Mouse (Mus musculus) CH12.LX (cell line): ENCODE data around the gene Lamp1. TPM values are rescaled to one million over a fixed set of nuclear protein-coding genes. Genes with fewer than 3 reads are reported as not detected.

Experiments used
- DNase-seq: peaks from one replicate; pipeline ENCODE4 v3.0.0-alpha.2; 2013; ENCODE audit errors: extremely low read depth
- H3K27ac ChIP-seq: 2 replicates; pipeline ENCODE4 v1.5.1; 2012; ENCODE audit warnings: low read depth, mild to moderate bottlenecking, control low read depth, moderate library complexity; ENCODE audit not compliant: insufficient read depth
- H3K27me3 ChIP-seq: replicated peaks from 2 replicates; pipeline ENCODE3; 2012; ENCODE audit warnings: inconsistent platforms
- H3K36me3 ChIP-seq, 2 experiments: replicated peaks in 1 of 2; 2 replicates each; pipeline versions ENCODE3 to v1.6.1; 2012; ENCODE audit warnings: inconsistent platforms in 1 of 2, low read length in 1 of 2, mild to moderate bottlenecking in 1 of 2, mixed read lengths in 1 of 2, moderate library complexity in 1 of 2; ENCODE audit not compliant: control insufficient read depth in 1 of 2, insufficient read depth in 1 of 2
- H3K4me1 ChIP-seq, 2 experiments: 2 replicates each; pipeline ENCODE4 v1.6.1; 2012; ENCODE audit warnings: inconsistent platforms in 1 of 2, moderate library complexity in 1 of 2; ENCODE audit not compliant: insufficient read depth in 2 of 2, control insufficient read depth in 1 of 2
- H3K4me2 ChIP-seq: 2 replicates; pipeline ENCODE4 v1.6.1; 2012; ENCODE audit warnings: low read depth, mild to moderate bottlenecking, control low read depth; ENCODE audit not compliant: poor library complexity, insufficient read depth, severe bottlenecking
- H3K4me3 ChIP-seq, 3 experiments: fragments of 150-350 bp in 1 of 3; sonication (generic) in 1 of 3; replicated peaks in 1 of 3; 2 replicates each; pipeline versions ENCODE3 to v1.5.1; 2011 to 2012; ENCODE audit warnings: low read depth in 2 of 3, low read length in 2 of 3, mild to moderate bottlenecking in 2 of 3, moderate library complexity in 2 of 3, control low read depth in 1 of 3, improper control_type of control experiment in 1 of 3, inconsistent platforms in 1 of 3, mixed read lengths in 1 of 3; ENCODE audit not compliant: poor library complexity in 1 of 3
- H3K79me2 ChIP-seq: replicated peaks from 2 replicates; pipeline ENCODE4 v1.6.1; 2012; ENCODE audit warnings: mild to moderate bottlenecking, moderate library complexity; ENCODE audit not compliant: control insufficient read depth, poor library complexity, insufficient read depth, severe bottlenecking; ENCODE audit errors: extremely low read depth
- H3K9ac ChIP-seq: 2 replicates; pipeline ENCODE4 v1.6.1; 2012; ENCODE audit warnings: low read depth, mild to moderate bottlenecking, control low read depth, moderate library complexity; ENCODE audit not compliant: insufficient read depth
- H3K9me3 ChIP-seq: replicated peaks from 2 replicates; pipeline ENCODE3; 2012; ENCODE audit warnings: low read length, inconsistent platforms, mixed read lengths
- CHD1 ChIP-seq: IDR thresholded peaks from 2 replicates; pipeline ENCODE4 v1.6.1; 2012; ENCODE audit warnings: low read depth, low read length, improper control_type of control experiment, inconsistent platforms
- CHD2 ChIP-seq: IDR thresholded peaks from 2 replicates; pipeline ENCODE4 v1.6.1; 2011; ENCODE audit warnings: low read length, improper control_type of control experiment
- ELF1 ChIP-seq: IDR thresholded peaks from 2 replicates; pipeline ENCODE4 v1.6.1; 2014; ENCODE audit warnings: low read depth, mild to moderate bottlenecking, inconsistent platforms, low read length, improper control_type of control experiment
- HCFC1 ChIP-seq: IDR thresholded peaks from 2 replicates; pipeline ENCODE4 v1.6.1; 2012; ENCODE audit warnings: low read depth, mild to moderate bottlenecking, inconsistent platforms, low read length, improper control_type of control experiment
- JUND ChIP-seq: conservative IDR thresholded peaks from 2 replicates; pipeline ENCODE4 v1.6.1; 2011; ENCODE audit warnings: low read depth, low read length, improper control_type of control experiment
- MAX ChIP-seq: IDR thresholded peaks from 2 replicates; pipeline ENCODE4 v1.6.1; 2011; ENCODE audit warnings: low read length, improper control_type of control experiment
- MAZ ChIP-seq: IDR thresholded peaks from 2 replicates; pipeline ENCODE4 v1.6.1; 2012; ENCODE audit warnings: low read depth, mild to moderate bottlenecking, inconsistent platforms, low read length, improper control_type of control experiment, moderate library complexity
- MEF2A ChIP-seq: IDR thresholded peaks from 2 replicates; pipeline ENCODE4 v1.6.1; 2014; ENCODE audit warnings: low read depth, mild to moderate bottlenecking, inconsistent platforms, low read length, improper control_type of control experiment, borderline replicate concordance
- MXI1 ChIP-seq: IDR thresholded peaks from 2 replicates; pipeline ENCODE4 v1.6.1; 2011; ENCODE audit warnings: mild to moderate bottlenecking, low read depth, low read length, improper control_type of control experiment
- NELFE ChIP-seq: IDR thresholded peaks from 2 replicates; pipeline ENCODE4 v1.6.1; 2011; ENCODE audit warnings: low read depth, low read length, improper control_type of control experiment
- PAX5 ChIP-seq: IDR thresholded peaks from 2 replicates; pipeline ENCODE4 v1.6.1; 2012; ENCODE audit warnings: low read length, inconsistent platforms, mixed read lengths
- POLR2A ChIP-seq: IDR thresholded peaks from 2 replicates; pipeline ENCODE4 v1.6.1; 2011; ENCODE audit warnings: low read depth, mild to moderate bottlenecking, improper control_type of control experiment, low read length
- RCOR1 ChIP-seq: conservative IDR thresholded peaks from 2 replicates; pipeline ENCODE4 v1.6.1; 2012; ENCODE audit warnings: low read depth, mild to moderate bottlenecking, inconsistent platforms, low read length, improper control_type of control experiment
- TBP ChIP-seq: conservative IDR thresholded peaks from 2 replicates; pipeline ENCODE4 v1.6.1; 2011; ENCODE audit warnings: low read depth, low read length, improper control_type of control experiment
- TCF12 ChIP-seq: IDR thresholded peaks from 2 replicates; pipeline ENCODE4 v1.6.1; 2014; ENCODE audit warnings: low read depth, mild to moderate bottlenecking, inconsistent platforms, low read length, improper control_type of control experiment
- USF1 ChIP-seq: IDR thresholded peaks from 2 replicates; pipeline ENCODE4 v1.6.1; 2014; ENCODE audit warnings: low read depth, mild to moderate bottlenecking, inconsistent platforms, low read length, improper control_type of control experiment
- USF2 ChIP-seq: conservative IDR thresholded peaks from 2 replicates; pipeline ENCODE4 v1.6.1; 2011; ENCODE audit warnings: low read depth, low read length, improper control_type of control experiment
- ZKSCAN1 ChIP-seq: IDR thresholded peaks from 2 replicates; pipeline ENCODE4 v1.6.1; 2012; ENCODE audit warnings: low read depth, inconsistent platforms, low read length, improper control_type of control experiment, borderline replicate concordance
- ZNF384 ChIP-seq: IDR thresholded peaks from 2 replicates; pipeline ENCODE4 v1.6.1; 2012; ENCODE audit warnings: low read depth, low read length, improper control_type of control experiment, inconsistent platforms
- dilution Hi-C: fragments of 300-500 bp; cut with MboI; formaldehyde crosslinking; loops from 2 replicates; pipeline ENCODE4 v1.14.3; 2020; ENCODE audit warnings: low sequenced_read_pairs; ENCODE audit not compliant: extremely low pct_unique_long_range_greater_than_20kb, extremely low pct_ligation_motif_present
- in situ Hi-C: fragments of 300-500 bp; cut with MboI; formaldehyde crosslinking; loops from 3 replicates; pipeline ENCODE4 v1.14.3; 2019; ENCODE audit warnings: low sequenced_read_pairs, low pct_ligation_motif_present, low pct_unique_long_range_greater_than_20kb, mixed read lengths
- polyA plus RNA-seq: library from polyadenylated mRNA; unstranded; fragments of >175 nt; gene quantifications from 2 replicates; pipeline ENCODE4 v1.2.1, GENCODE M21; 2012; ENCODE audit warnings: low read depth; ENCODE audit not compliant: insufficient read length
- total RNA-seq, 2 experiments: library from RNA; depleted of rRNA; stranded (reverse); fragments of 300-350 nt in 1 of 2; fragments of >200 nt in 1 of 2; gene quantifications; 2 replicates each; pipeline ENCODE4 v1.2.3; 2012 to 2014

The Lamp1 gene
- total and polyA plus RNA-seq, 3 experiments: 56.7 to 69.4 (median 64.3) TPM

DNA sequence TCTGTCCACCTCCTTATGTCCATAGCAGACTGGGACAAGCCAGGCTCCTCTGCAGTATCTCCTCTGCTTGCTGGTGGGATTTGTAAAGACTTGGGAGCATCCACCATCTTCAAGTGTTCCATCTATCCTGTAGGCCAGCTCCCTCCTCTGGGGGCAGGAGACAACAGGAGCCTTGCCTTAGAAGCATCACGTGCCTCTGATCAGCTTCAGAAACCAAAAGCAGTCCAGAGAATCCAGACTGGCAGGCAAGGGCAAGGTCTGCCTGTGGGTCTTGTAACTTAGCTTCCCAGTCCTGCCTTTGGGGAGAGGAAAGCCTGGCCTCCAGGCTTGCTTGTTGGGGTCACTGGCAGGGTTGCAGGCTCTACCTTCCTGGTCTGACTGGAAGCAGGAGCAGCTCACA, 16.7 kb downstream of the Lamp1 start:
- no peaks in the 10 kb centered on the region for H3K79me2 ChIP-seq
- no peak for DNase-seq
- TF ChIP-seq MXI1 (no peak), USF1 (no peak), NELFE (no peak), USF2 (no peak), HCFC1 (no peak), ELF1 (no peak), MAX (no peak), RCOR1 (no peak), CHD2 (no peak), TBP (no peak), POLR2A (no peak), TCF12 (no peak), ZKSCAN1 (no peak), PAX5 (no peak), CHD1 (no peak), MAZ (no peak)
- TF ChIP-seq, all 38 proteins: peak for 0
- peaks cover 55 to 66% of the 10 kb centered on the region in 2 experiments for H3K36me3 ChIP-seq
- peaks cover 7 to 14% of the 10 kb centered on the region in 2 experiments; a peak in 3 of 4 replicates for H3K4me1 ChIP-seq
- no peak overlapping the region for H3K9ac ChIP-seq
- H3K4me2 ChIP-seq: no peak overlapping the region
- dilution Hi-C loops (no loop called here), in situ Hi-C loops (no loop called here)
- H3K9me3 ChIP-seq: no peaks in the 10 kb centered on the region
- H3K4me3 ChIP-seq: no peak overlapping the region
- peaks cover 3% of the 10 kb centered on the region for H3K27me3 ChIP-seq
- H3K27ac ChIP-seq: no peak overlapping the region

DNA sequence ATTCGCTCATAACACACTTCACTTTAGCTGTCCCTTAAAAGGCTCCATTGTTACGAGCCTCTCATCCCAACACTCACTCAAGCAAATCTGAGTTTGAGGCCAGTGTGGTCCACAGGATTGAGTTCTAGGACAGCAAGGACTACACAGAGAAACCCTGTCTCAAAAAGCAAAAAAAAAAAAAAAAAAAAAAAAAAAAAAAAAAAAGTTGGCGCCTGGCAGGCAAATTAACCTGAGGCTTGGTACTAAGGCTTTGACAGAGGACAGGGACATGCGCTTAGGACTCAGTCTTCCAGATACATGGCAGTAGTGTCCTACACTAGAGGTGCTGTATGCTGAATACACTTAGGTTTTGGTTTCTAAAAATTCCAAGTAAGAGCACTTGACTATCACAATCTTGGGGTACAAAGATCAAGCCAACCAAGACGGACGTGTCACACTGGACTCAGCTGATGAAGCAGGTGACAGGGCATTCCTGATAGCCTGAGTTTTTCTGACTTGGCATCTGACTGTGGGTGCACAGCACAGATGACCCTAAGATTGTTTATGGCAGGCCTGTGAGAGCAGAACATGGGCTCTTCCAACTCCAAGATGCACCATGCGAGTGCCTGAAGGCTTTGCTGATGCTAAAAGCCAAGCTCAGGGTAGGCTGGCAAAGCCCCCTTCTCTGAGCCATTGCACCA, 18.4 kb downstream of the Lamp1 start:
- H3K4me3 ChIP-seq: no peak overlapping the region
- peaks cover 7 to 14% of the 10 kb centered on the region in 2 experiments; a peak in 3 of 4 replicates for H3K4me1 ChIP-seq
- H3K9ac ChIP-seq: no peak overlapping the region
- TF ChIP-seq JUND (no peak), MEF2A (no peak), RCOR1 (no peak), ZNF384 (peak; percentile 80)
- in situ Hi-C loops: no loop called here
- peaks cover 18% of the 10 kb centered on the region for H3K27me3 ChIP-seq
- peaks cover 40 to 49% of the 10 kb centered on the region in 2 experiments for H3K36me3 ChIP-seq
- no peak overlapping the region for H3K4me2 ChIP-seq
- no peak overlapping the region for H3K27ac ChIP-seq
- no peak for DNase-seq
- dilution Hi-C loops: no loop called here
- no peaks in the 10 kb centered on the region for H3K9me3 ChIP-seq
- H3K79me2 ChIP-seq: no peaks in the 10 kb centered on the region
